Mouse (Mus musculus) liver, postnatal 0 days (tissue): Measurements from ENCODE around the gene Apba2. TPM values are rescaled to one million over a fixed set of nuclear protein-coding genes. Genes with fewer than 3 reads are reported as not detected.

Experiments
- ATAC-seq: fragments of 200-750 bp; cut with Nextera tagmentation; 2 replicates; pipeline ENCODE4 v1.8.0; 2017; ENCODE audit warnings: mild to moderate bottlenecking, moderate library complexity
- DNase-seq: peaks from one replicate; pipeline ENCODE4 v3.0.0-alpha.2; 2016
- H3K27ac ChIP-seq: fragments of 300-500 bp; sonication (generic); 2 replicates; pipeline ENCODE4 v1.5.1; 2014; ENCODE audit warnings: antibody characterized with exemption, moderate library complexity, mild to moderate bottlenecking, low read depth
- H3K27me3 ChIP-seq: fragments of 300-500 bp; sonication (generic); 2 replicates; pipeline ENCODE4 v1.6.1; 2014; ENCODE audit warnings: low read length, control low read depth, mixed read lengths; ENCODE audit not compliant: insufficient read depth
- H3K36me3 ChIP-seq: fragments of 300-500 bp; sonication (generic); replicated peaks from 2 replicates; pipeline ENCODE4 v1.6.1; 2014; ENCODE audit warnings: mild to moderate bottlenecking, control low read depth, low read length, moderate library complexity, mixed read lengths; ENCODE audit not compliant: insufficient read depth
- H3K4me1 ChIP-seq: fragments of 300-500 bp; sonication (generic); 2 replicates; pipeline ENCODE4 v1.6.1; 2014; ENCODE audit warnings: antibody characterized with exemption, mild to moderate bottlenecking, control low read depth; ENCODE audit not compliant: insufficient read depth
- H3K4me2 ChIP-seq: fragments of 300-500 bp; sonication (generic); 2 replicates; pipeline ENCODE4 v1.6.1; 2014; ENCODE audit warnings: low read depth, mild to moderate bottlenecking, low read length, moderate library complexity, mixed read lengths
- H3K4me3 ChIP-seq: fragments of 300-500 bp; sonication (generic); 2 replicates; pipeline ENCODE4 v1.5.1; 2014; ENCODE audit warnings: low read depth, low read length
- H3K9ac ChIP-seq: fragments of 300-500 bp; sonication (generic); replicated peaks from 2 replicates; pipeline ENCODE4 v1.6.1; 2014; ENCODE audit warnings: mild to moderate bottlenecking, moderate library complexity
- H3K9me3 ChIP-seq: fragments of 300-500 bp; sonication (generic); 2 replicates; pipeline ENCODE4 v1.6.1; 2016; ENCODE audit warnings: mild to moderate bottlenecking, control low read depth, low read length, mixed read lengths
- CTCF ChIP-seq: sonication (generic); IDR thresholded peaks from 2 replicates; pipeline ENCODE4 v1.5.1; 2016; ENCODE audit warnings: antibody characterized with exemption, low read depth
- EP300 ChIP-seq: IDR thresholded peaks from 2 replicates; pipeline ENCODE4 v1.6.1; 2016; ENCODE audit warnings: antibody characterized with exemption, low read depth, mild to moderate bottlenecking
- WGBS: fragments of 180-500 bp; shearing (Covaris S2); extraction: QIAGEN DNeasy Blood & Tissue Kit; methylation state at CpG from one replicate; pipeline ENCODE4 v1.1.7; 2014; ENCODE audit not compliant: insufficient replicate concordance; 5-methylcytosine and 5-hydroxymethylcytosine counted together
- polyA plus RNA-seq: library from polyadenylated mRNA; unstranded; fragments of >200 nt; fragmentation: Nextera tagmentation; extraction: Ambion mirVana; gene quantifications from 2 replicates; pipeline ENCODE4 v1.2.1, GENCODE M21; 2015

Apba2 gene
- polyA plus RNA-seq, 1 experiment from 2014 or later, result not detected

GRCm38 (mm10) chr7:64752133-64752532 is 250.6 kb downstream of the Apba2 start:
- ATAC-seq (no peak), DNase-seq (no peak)
- no peaks in the 10 kb centered on the region for H3K9me3 ChIP-seq
- no peak overlapping the region for H3K9ac ChIP-seq
- TF ChIP-seq CTCF (no peak), EP300 (no peak)
- no peaks in the 10 kb centered on the region for H3K27me3 ChIP-seq
- no peaks in the 10 kb centered on the region for H3K36me3 ChIP-seq
- peaks cover 5% of the 10 kb centered on the region; the same call in 1 of the 2 replicates for H3K4me1 ChIP-seq
- WGBS, result 89% methylated on average over 7 of the region's 7 CpGs
- no peak overlapping the region for H3K4me2 ChIP-seq
- H3K4me3 ChIP-seq, result no peak overlapping the region
- no peak overlapping the region for H3K27ac ChIP-seq

GRCm38 (mm10) chr7:64753678-64754077 is 252.2 kb downstream of the Apba2 start:
- Histone ChIP-seq H3K27ac (no peak overlapping the region), H3K4me2 (peak overlapping the region; percentile 30), H3K9ac (no peak overlapping the region), H3K36me3 (no peaks in the 10 kb centered on the region), H3K27me3 (no peaks in the 10 kb centered on the region), H3K4me1 (peaks cover 5% of the 10 kb centered on the region; the same call in 1 of the 2 replicates), H3K9me3 (no peaks in the 10 kb centered on the region), H3K4me3 (no peak overlapping the region)
- TF ChIP-seq CTCF (no peak), EP300 (no peak)
- 52% methylated on average over 6 of the region's 6 CpGs for WGBS
- ATAC-seq (peak; percentile 90), DNase-seq (peak; percentile 30)

GRCm38 (mm10) chr7:64754161-64754560 is 252.7 kb downstream of the Apba2 start:
- H3K9me3 ChIP-seq, result no peaks in the 10 kb centered on the region
- peak; percentile 84 for ATAC-seq
- peaks cover 5% of the 10 kb centered on the region; the same call in 1 of the 2 replicates for H3K4me1 ChIP-seq
- DNase-seq, result peak; percentile 25
- H3K9ac ChIP-seq, result no peak overlapping the region
- no peak overlapping the region for H3K4me3 ChIP-seq
- TF ChIP-seq CTCF (no peak), EP300 (no peak)
- H3K4me2 ChIP-seq, result peak overlapping the region; percentile 29; the same call in 1 of the 2 replicates
- H3K27me3 ChIP-seq, result no peaks in the 10 kb centered on the region
- WGBS, result 50% methylated on average over 7 of the region's 7 CpGs
- H3K27ac ChIP-seq, result no peak overlapping the region
- no peaks in the 10 kb centered on the region for H3K36me3 ChIP-seq

GRCm38 (mm10) chr7:64755141-64755540 is 253.6 kb downstream of the Apba2 start:
- WGBS, result 74% methylated on average over 7 of the region's 7 CpGs
- no peaks in the 10 kb centered on the region for H3K27me3 ChIP-seq
- no peak overlapping the region for H3K9ac ChIP-seq
- TF ChIP-seq EP300, result no peak
- no peak for TF ChIP-seq CTCF
- H3K4me3 ChIP-seq, result no peak overlapping the region
- H3K9me3 ChIP-seq, result no peaks in the 10 kb centered on the region
- H3K4me1 ChIP-seq, result peaks cover 5% of the 10 kb centered on the region; the same call in 1 of the 2 replicates
- no peak overlapping the region for H3K4me2 ChIP-seq
- no peak overlapping the region for H3K27ac ChIP-seq
- H3K36me3 ChIP-seq, result no peaks in the 10 kb centered on the region
- no peak for DNase-seq
- no peak for ATAC-seq

- Histone ChIP-seq H3K4me3 (no peak overlapping the region), H3K27me3 (no peaks in the 10 kb centered on the region), H3K9me3 (no peaks in the 10 kb centered on the region), H3K4me1 (no peaks in the 10 kb centered on the region), H3K36me3 (no peaks in the 10 kb centered on the region), H3K9ac (no peak overlapping the region), H3K4me2 (no peak overlapping the region), H3K27ac (no peak overlapping the region)
- TF ChIP-seq EP300 (no peak), CTCF (no peak)
- WGBS, result 67% methylated on average over 3 of the region's 3 CpGs
- ATAC-seq, result no peak
- no peak for DNase-seq
Measured at GRCm38 (mm10) chr7:64765595-64765994, 264.1 kb downstream of the Apba2 start.

- Histone ChIP-seq H3K27ac (no peak overlapping the region), H3K4me2 (no peak overlapping the region), H3K9me3 (no peaks in the 10 kb centered on the region), H3K4me1 (no peaks in the 10 kb centered on the region), H3K9ac (no peak overlapping the region), H3K36me3 (no peaks in the 10 kb centered on the region), H3K27me3 (no peaks in the 10 kb centered on the region), H3K4me3 (no peak overlapping the region)
- DNase-seq (no peak), ATAC-seq (no peak)
- TF ChIP-seq EP300, result no peak
- no peak for TF ChIP-seq CTCF
- 58% methylated on average over 7 of the region's 7 CpGs for WGBS
Measured at GRCm38 (mm10) chr7:64769768-64770167, 268.3 kb downstream of the Apba2 start.

GRCm38 (mm10) chr7:64770779-64771390 is 269.4 kb downstream of the Apba2 start:
- Histone ChIP-seq H3K27ac (no peak overlapping the region), H3K36me3 (no peaks in the 10 kb centered on the region), H3K27me3 (no peaks in the 10 kb centered on the region), H3K4me1 (no peaks in the 10 kb centered on the region), H3K9ac (no peak overlapping the region), H3K4me2 (no peak overlapping the region), H3K9me3 (no peaks in the 10 kb centered on the region), H3K4me3 (no peak overlapping the region)
- 70% methylated on average over 8 of the region's 8 CpGs for WGBS
- no peak for ATAC-seq
- DNase-seq, result no peak
- no peak for TF ChIP-seq EP300
- no peak for TF ChIP-seq CTCF
